ENCODE assay signal across 10 mouse cellular contexts in the genomic region with DNA sequence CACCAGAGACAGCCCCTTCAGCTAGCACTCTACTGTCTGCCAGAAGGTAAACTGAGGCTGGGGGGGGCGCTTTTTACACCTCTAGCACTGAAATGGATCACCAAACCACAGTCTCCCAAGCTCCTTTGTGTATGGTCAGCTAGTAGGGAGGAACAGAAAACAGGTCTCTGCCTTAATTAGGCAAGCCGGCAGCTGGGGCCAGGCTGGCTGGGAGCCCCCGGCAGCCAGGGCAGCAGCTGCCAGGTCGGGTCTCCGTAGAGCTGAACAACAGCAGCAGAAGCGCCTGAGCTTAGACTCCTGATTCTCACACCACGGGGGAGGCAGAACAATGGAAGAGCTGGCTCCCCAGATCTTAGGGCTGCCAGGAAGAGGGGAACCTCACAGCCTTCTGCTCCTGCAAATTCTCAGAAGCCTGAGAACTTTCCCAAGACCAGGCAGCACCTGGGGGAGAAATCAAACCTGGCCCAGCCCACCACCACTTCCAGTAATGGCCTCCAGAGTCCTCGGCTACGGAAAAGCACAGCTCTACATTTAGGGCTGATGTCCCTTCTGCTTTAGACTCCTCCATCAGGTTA. TPM values are rescaled to one million over a fixed set of nuclear protein-coding genes. Genes with fewer than 3 reads are reported as not detected.
DNase-seq lines count a peak whose midpoint lies in the region; ATAC-seq lines count a peak whose summit lies in the region.
"Had no signal": no experiment of that assay in that cellular context is flagged by ENCODE, and none has a peak within 500 bp of the region (broad histone marks: within the 10 kb centered on the region; RNA-seq: fewer than 3 reads in every experiment).

No protein-coding gene starts in this region.

- no peak overlapping the region for H3K4me3 ChIP-seq in embryonic facial prominence, embryonic 12.5 days
- H3K4me3 ChIP-seq in hindbrain, embryonic 14.5 days (replicated peaks; ENCODE audit: low read length), result peak overlapping the region; percentile 5
- peak overlapping the region; percentile 1; the same call in 1 of the 2 replicates for H3K4me3 ChIP-seq in midbrain, embryonic 15.5 days

- no peaks in the 10 kb centered on the region for H3K9me3 ChIP-seq in embryonic facial prominence, embryonic 12.5 days
- H3K9me3 ChIP-seq in hindbrain, embryonic 14.5 days (ENCODE audit: control insufficient read depth, low read length), result no peaks in the 10 kb centered on the region
- H3K9me3 ChIP-seq in midbrain, embryonic 15.5 days, result no peaks in the 10 kb centered on the region

- H3K27ac ChIP-seq in embryonic facial prominence, embryonic 12.5 days, result peak overlapping the region; percentile 32; the same call in 1 of the 2 replicates
- H3K27ac ChIP-seq in hindbrain, embryonic 14.5 days, result peak overlapping the region; percentile 77
- peak overlapping the region; percentile 69 for H3K27ac ChIP-seq in midbrain, embryonic 15.5 days

- H3K9ac ChIP-seq in embryonic facial prominence, embryonic 12.5 days, result no peak overlapping the region
- H3K9ac ChIP-seq in hindbrain, embryonic 14.5 days, result peak overlapping the region; percentile 18; the same call in 1 of the 2 replicates
- peak overlapping the region; percentile 23; the same call in 1 of the 2 replicates for H3K9ac ChIP-seq in midbrain, embryonic 15.5 days

- ATAC-seq in embryonic facial prominence, embryonic 12.5 days (ENCODE audit: insufficient number of reproducible peaks, insufficient read depth, low FRiP score, low TSS enrichment), result no peak
- no peak for ATAC-seq in hindbrain, embryonic 14.5 days (ENCODE audit: low FRiP score)
- ATAC-seq in midbrain, embryonic 15.5 days (replicated peaks), result no peak
- ATAC-seq in CD4-positive, CD25-positive, alpha-beta regulatory T cell, adult 4 months, result no peak

- peak; percentile 53 for DNase-seq in embryo, embryonic 10.5 days (ENCODE audit: low spot score)
- peak; percentile 58 for DNase-seq in hindbrain, embryonic 14.5 days (ENCODE audit: low spot score)
- DNase-seq in spleen, postnatal 14 days (ENCODE audit: low spot score in 2 of 2), result no peak
- no peak for DNase-seq in right cerebral cortex, postnatal 14 days
- DNase-seq: adrenal gland, postnatal 25 days; lung, adult 18-20 months had no signal

- peaks cover 56% of the 10 kb centered on the region for H3K4me1 ChIP-seq in embryonic facial prominence, embryonic 12.5 days
- H3K4me1 ChIP-seq in hindbrain, embryonic 14.5 days (replicated peaks; ENCODE audit: control insufficient read depth, insufficient read depth, low read length), result peaks cover 48% of the 10 kb centered on the region
- peaks cover 66% of the 10 kb centered on the region for H3K4me1 ChIP-seq in midbrain, embryonic 15.5 days

- H3K36me3 ChIP-seq in embryonic facial prominence, embryonic 12.5 days, result peaks cover 16% of the 10 kb centered on the region
- H3K36me3 ChIP-seq in hindbrain, embryonic 14.5 days (replicated peaks; ENCODE audit: control insufficient read depth, insufficient read depth), result no peaks in the 10 kb centered on the region
- no peaks in the 10 kb centered on the region for H3K36me3 ChIP-seq in midbrain, embryonic 15.5 days (replicated peaks)

- H3K27me3 ChIP-seq in embryonic facial prominence, embryonic 12.5 days, result 0 out of 2 replicates have a peak, but pooled peaks cover 5% of the 10 kb centered on the region
- H3K27me3 ChIP-seq in hindbrain, embryonic 14.5 days (ENCODE audit: control insufficient read depth, insufficient read depth, low read length), result no peaks in the 10 kb centered on the region
- H3K27me3 ChIP-seq in midbrain, embryonic 15.5 days (replicated peaks), result no peaks in the 10 kb centered on the region

- WGBS in embryonic facial prominence, embryonic 12.5 days, result 22% methylated on average over 9 of the region's 9 CpGs
- WGBS in hindbrain, embryonic 14.5 days, result 13% methylated on average over 9 of the region's 9 CpGs
- 14% methylated on average over 9 of the region's 9 CpGs for WGBS in midbrain, embryonic 15.5 days

- H3K4me2 ChIP-seq in embryonic facial prominence, embryonic 12.5 days (replicated peaks), result no peak overlapping the region
- H3K4me2 ChIP-seq in hindbrain, embryonic 14.5 days (replicated peaks), result peak overlapping the region; percentile 71
- H3K4me2 ChIP-seq in midbrain, embryonic 15.5 days, result peak overlapping the region; percentile 76

RNA-seq across cellular contexts. Expression of a gene that starts 12.8 kb away (rescaled TPM):
- 34.6 and 36.2 TPM in 2 replicates for polyA plus RNA-seq in embryonic facial prominence, embryonic 12.5 days (2016; fragmentation: Nextera tagmentation; extraction: Ambion mirVana)
- 39.8 and 42.7 TPM in 2 replicates for polyA plus RNA-seq in hindbrain, embryonic 14.5 days (2014; fragmentation: Nextera tagmentation; extraction: Ambion mirVana)
- polyA plus RNA-seq in midbrain, embryonic 15.5 days (2015; fragmentation: Nextera tagmentation; extraction: Ambion mirVana), result 61.2 and 62.8 TPM in 2 replicates
- polyA plus RNA-seq in CD4-positive, CD25-positive, alpha-beta regulatory T cell, adult 4 months (2017; shearing (Covaris generic)), result 10 to 100 TPM; 16.2 to 31.3 TPM

RNA-seq across cellular contexts. Expression of a gene that starts 29.0 kb away (rescaled TPM):
- 1.2 TPM in 2 replicates for polyA plus RNA-seq in embryonic facial prominence, embryonic 12.5 days (2016; fragmentation: Nextera tagmentation; extraction: Ambion mirVana)
- polyA plus RNA-seq in hindbrain, embryonic 14.5 days (2014; fragmentation: Nextera tagmentation; extraction: Ambion mirVana), result 0.73 and 1.4 TPM in 2 replicates
- 1.3 and 2.2 TPM in 2 replicates for polyA plus RNA-seq in midbrain, embryonic 15.5 days (2015; fragmentation: Nextera tagmentation; extraction: Ambion mirVana)
- 10 to 100 TPM in 1 of 2 experiments, 1 to 10 TPM in 1; 8.6 to 16.0 TPM for polyA plus RNA-seq in CD4-positive, CD25-positive, alpha-beta regulatory T cell, adult 4 months (2017; shearing (Covaris generic))

RNA-seq across cellular contexts. Expression of a gene that starts 56.3 kb away (rescaled TPM):
- polyA plus RNA-seq in embryonic facial prominence, embryonic 12.5 days (2016; fragmentation: Nextera tagmentation; extraction: Ambion mirVana), result 0.28 and 0.31 TPM in 2 replicates
- polyA plus RNA-seq in hindbrain, embryonic 14.5 days (2014; fragmentation: Nextera tagmentation; extraction: Ambion mirVana), result 0.08 and 0.31 TPM in 2 replicates
- polyA plus RNA-seq in midbrain, embryonic 15.5 days (2015; fragmentation: Nextera tagmentation; extraction: Ambion mirVana), result 0.18 and 0.23 TPM in 2 replicates
- polyA plus RNA-seq in CD4-positive, CD25-positive, alpha-beta regulatory T cell, adult 4 months (2017; shearing (Covaris generic)), result not detected
- polyA plus RNA-seq: inflammation-experienced regulatory T-cells, adult 6 months had no signal

Comparison
In these comparisons a context has a peak if more than half of its experiments do, and no peak if none do; other contexts are left out.
1. DNase-seq: peak in embryo, embryonic 10.5 days (single experiment) and hindbrain, embryonic 14.5 days (single experiment); none in spleen, postnatal 14 days (0 of 2) and right cerebral cortex, postnatal 14 days (single experiment).
2. Peak in every context shown above with its lines, with median percentiles within 50 percentile points of each other: H3K27ac ChIP-seq.